ENCODE assay signal across 8 mouse cellular contexts in the genomic region with DNA sequence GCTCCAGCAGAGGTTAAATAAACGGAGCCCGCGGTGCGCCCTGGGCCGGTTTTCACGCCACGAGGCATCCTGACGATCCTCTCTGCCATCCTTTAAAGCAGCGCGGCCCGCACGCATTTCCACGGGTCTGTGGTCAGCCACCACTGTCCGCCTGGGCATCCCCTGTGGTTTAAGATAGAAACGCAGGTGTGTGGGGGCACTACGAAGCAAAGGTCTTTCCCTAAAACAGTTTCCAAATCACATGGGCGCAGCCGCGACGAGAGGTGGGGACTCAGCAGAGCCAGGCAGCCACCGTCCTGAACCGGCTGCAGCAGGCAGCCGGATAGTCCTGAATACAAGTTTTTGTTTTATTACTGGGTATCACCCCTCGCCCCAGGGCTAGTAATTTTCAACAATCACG.
DNase-seq lines count a peak whose midpoint lies in the region; ATAC-seq and TF ChIP-seq lines count a peak whose summit lies in the region.
"Had no signal": no experiment of that assay in that cellular context is flagged by ENCODE, and none has a peak within 500 bp of the region (broad histone marks: within the 10 kb centered on the region; RNA-seq: fewer than 3 reads in every experiment).

No protein-coding gene starts in this region.

- no peaks in the 10 kb centered on the region for H3K36me3 ChIP-seq in lung, embryonic 16.5 days (ENCODE audit: control insufficient read depth, insufficient read depth, low read length)
- H3K36me3 ChIP-seq in embryonic facial prominence, embryonic 14.5 days (ENCODE audit: control insufficient read depth, insufficient read depth, low read length): no peaks in the 10 kb centered on the region
- H3K36me3 ChIP-seq in limb, embryonic 14.5 days (ENCODE audit: control insufficient read depth, insufficient read depth, low read length): no peaks in the 10 kb centered on the region

- peak overlapping the region; percentile 57 for H3K9ac ChIP-seq in lung, embryonic 16.5 days (ENCODE audit: low read length)
- peak overlapping the region; percentile 37; the same call in 1 of the 2 replicates for H3K9ac ChIP-seq in embryonic facial prominence, embryonic 14.5 days (ENCODE audit: low read depth, low read length)
- H3K9ac ChIP-seq in limb, embryonic 14.5 days (ENCODE audit: low read depth, low read length, severe bottlenecking): no peak overlapping the region

- H3K27me3 ChIP-seq in lung, embryonic 16.5 days (ENCODE audit: control insufficient read depth, insufficient read depth, low read depth, low read length): peaks cover 41% of the 10 kb centered on the region
- peaks cover 92% of the 10 kb centered on the region for H3K27me3 ChIP-seq in embryonic facial prominence, embryonic 14.5 days (replicated peaks; ENCODE audit: control insufficient read depth, insufficient read depth, low read length)
- peaks cover 86% of the 10 kb centered on the region for H3K27me3 ChIP-seq in limb, embryonic 14.5 days (ENCODE audit: control insufficient read depth, insufficient read depth, low read length)

- DNase-seq in lung, adult 18-20 months: no peak
- DNase-seq in embryonic facial prominence, embryonic 14.5 days (ENCODE audit: low spot score): peak; percentile 35
- DNase-seq in limb, embryonic 14.5 days (ENCODE audit: low spot score): no peak
- no peak for DNase-seq in spleen, postnatal 4 days (ENCODE audit: low spot score in 2 of 2)
- DNase-seq in left cerebral cortex, postnatal 14 days (ENCODE audit: low spot score in 2 of 2): no peak
- no peak for DNase-seq in Muller cell, postnatal 12 days (ENCODE audit: inconsistent ontology term)
- DNase-seq: kidney, adult 8-10 months had no signal

- peak overlapping the region; percentile 38; the same call in 1 of the 2 replicates for H3K27ac ChIP-seq in lung, embryonic 16.5 days (ENCODE audit: low read length)
- H3K27ac ChIP-seq in embryonic facial prominence, embryonic 14.5 days (replicated peaks; ENCODE audit: low read depth, low read length): no peak overlapping the region
- no peak overlapping the region for H3K27ac ChIP-seq in limb, embryonic 14.5 days (replicated peaks; ENCODE audit: low read depth, low read length)

- no peaks in the 10 kb centered on the region for H3K9me3 ChIP-seq in lung, embryonic 16.5 days (ENCODE audit: control insufficient read depth, low read length)
- H3K9me3 ChIP-seq in embryonic facial prominence, embryonic 14.5 days (ENCODE audit: control insufficient read depth, low read length): no peaks in the 10 kb centered on the region
- H3K9me3 ChIP-seq in limb, embryonic 14.5 days (ENCODE audit: control insufficient read depth, low read length): no peaks in the 10 kb centered on the region

- no peak for ATAC-seq in lung, embryonic 16.5 days (ENCODE audit: low read depth)
- no peak for ATAC-seq in embryonic facial prominence, embryonic 14.5 days (ENCODE audit: low read depth)
- ATAC-seq in limb, embryonic 14.5 days (ENCODE audit: low FRiP score, low read depth): no peak

- WGBS in lung, embryonic 16.5 days: 18% methylated on average over 25 of the region's 25 CpGs
- 3% methylated on average over 25 of the region's 25 CpGs for WGBS in embryonic facial prominence, embryonic 14.5 days
- 3% methylated on average over 25 of the region's 25 CpGs for WGBS in limb, embryonic 14.5 days

- H3K4me1 ChIP-seq in lung, embryonic 16.5 days (replicated peaks; ENCODE audit: control insufficient read depth, insufficient read depth, low read length): peaks cover 4% of the 10 kb centered on the region; the same call in 1 of the 2 replicates
- 0 out of 2 replicates have a peak, but pooled peaks cover 3% of the 10 kb centered on the region for H3K4me1 ChIP-seq in embryonic facial prominence, embryonic 14.5 days (ENCODE audit: control insufficient read depth, insufficient read depth, low read length)
- H3K4me1 ChIP-seq in limb, embryonic 14.5 days (ENCODE audit: control insufficient read depth, insufficient read depth, low read length): no peaks in the 10 kb centered on the region

- H3K4me2 ChIP-seq in lung, embryonic 16.5 days (ENCODE audit: low read depth, low read length): peak overlapping the region; percentile 39
- H3K4me2 ChIP-seq in embryonic facial prominence, embryonic 14.5 days (ENCODE audit: low read depth, low read length): peak overlapping the region; percentile 31
- H3K4me2 ChIP-seq in limb, embryonic 14.5 days (replicated peaks; ENCODE audit: low read depth, low read length, severe bottlenecking): no peak overlapping the region; the same call in 1 of the 2 replicates

- H3K4me3 ChIP-seq in lung, embryonic 16.5 days (ENCODE audit: low read length): peak overlapping the region; percentile 23
- H3K4me3 ChIP-seq in embryonic facial prominence, embryonic 14.5 days (ENCODE audit: low read depth, low read length): peak overlapping the region; percentile 15
- H3K4me3 ChIP-seq in limb, embryonic 14.5 days (replicated peaks; ENCODE audit: low read length): peak overlapping the region; percentile 11; the same call in 1 of the 2 replicates

- TF ChIP-seq POLR2A in limb, embryonic 14.5 days (IDR thresholded peaks at IDR 0.05; ENCODE audit: borderline replicate concordance, extremely low read depth, insufficient read depth, insufficient read length): no peak

- intact Hi-C loops in left cerebral cortex, postnatal 14 days (cut with DNase I): no loop called here
